Mouse (Mus musculus): ENCODE measurements around the gene Ncoa1. TPM values are rescaled to one million over a fixed set of nuclear protein-coding genes. Genes with fewer than 3 reads are reported as not detected.
"Not testable (repeated sequence)": the region's sequence is repeated elsewhere in the genome, so short reads cannot be mapped to it uniquely, and the experiment has no call there.

Gene Ncoa1
- total and polyA plus RNA-seq, 3 experiments: 16.4 to 32.6 (median 30.2) TPM

GRCm38 (mm10) chr12:4374816-4375493, 102.0 kb downstream of the Ncoa1 start:
- Histone ChIP-seq H3K4me1 (ENCODE audit: control insufficient read depth, insufficient read depth, low read length) (peaks cover 4% of the 10 kb centered on the region), H3K27me3 (ENCODE audit: control insufficient read depth, insufficient read depth, low read length) (no peaks in the 10 kb centered on the region), H3K79me2 (replicated peaks; ENCODE audit: control insufficient read depth, insufficient read depth, low read length) (no peaks in the 10 kb centered on the region), H3K27ac (no peak overlapping the region), H3K9ac (ENCODE audit: low read depth, low read length) (no peak overlapping the region), H3K36me3 (ENCODE audit: control insufficient read depth, insufficient read depth, low read length) (no peaks in the 10 kb centered on the region), H3K4me3 (no peak overlapping the region)
- 76% methylated on average over 6 of the region's 6 CpGs for WGBS
- no peak for TF ChIP-seq EP300 (IDR thresholded peaks at IDR 0.05; ENCODE audit: insufficient read depth, low read depth, low read length)
- TF ChIP-seq CTCF (IDR thresholded peaks at IDR 0.05): no peak
- TF ChIP-seq POLR2A (IDR thresholded peaks at IDR 0.05; ENCODE audit: insufficient read depth, low read depth, low read length): no peak
- intact Hi-C loops (cut with DNase I): no loop called here
- DNase-seq: no peak

DNA sequence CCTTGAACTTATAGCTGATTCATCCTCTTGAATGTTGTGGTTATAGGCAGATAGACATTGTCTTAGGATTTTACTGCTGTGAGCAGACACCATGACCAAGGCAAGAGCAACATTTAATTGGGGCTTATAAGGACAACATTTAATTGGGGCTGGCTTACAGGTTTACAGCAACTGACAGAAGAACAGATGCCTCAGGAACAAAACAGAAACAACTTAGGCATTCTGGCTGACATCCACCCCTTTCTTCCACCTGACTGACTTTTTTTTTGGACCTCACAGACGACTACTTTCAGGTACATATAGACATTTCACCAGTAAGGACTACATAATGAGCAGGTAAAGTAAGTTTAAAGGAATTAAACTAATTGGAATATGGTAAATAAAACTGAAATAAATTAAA, 105.6 kb downstream of the Ncoa1 start:
- Histone ChIP-seq H3K36me3 (ENCODE audit: control insufficient read depth, insufficient read depth, low read length) (no peaks in the 10 kb centered on the region), H3K79me2 (replicated peaks; ENCODE audit: control insufficient read depth, insufficient read depth, low read length) (no peaks in the 10 kb centered on the region), H3K4me1 (ENCODE audit: control insufficient read depth, insufficient read depth, low read length) (peaks cover 2% of the 10 kb centered on the region), H3K9ac (ENCODE audit: low read depth, low read length) (no peak overlapping the region), H3K4me3 (no peak overlapping the region), H3K27me3 (ENCODE audit: control insufficient read depth, insufficient read depth, low read length) (no peaks in the 10 kb centered on the region), H3K27ac (no peak overlapping the region)
- 94% methylated on average over 1 of the region's 1 CpGs for WGBS
- TF ChIP-seq CTCF (IDR thresholded peaks at IDR 0.05) (no peak), POLR2A (IDR thresholded peaks at IDR 0.05; ENCODE audit: insufficient read depth, low read depth, low read length) (no peak), EP300 (IDR thresholded peaks at IDR 0.05; ENCODE audit: insufficient read depth, low read depth, low read length) (no peak)
- intact Hi-C loops (cut with DNase I): no loop called here
- DNase-seq: no peak

DNA sequence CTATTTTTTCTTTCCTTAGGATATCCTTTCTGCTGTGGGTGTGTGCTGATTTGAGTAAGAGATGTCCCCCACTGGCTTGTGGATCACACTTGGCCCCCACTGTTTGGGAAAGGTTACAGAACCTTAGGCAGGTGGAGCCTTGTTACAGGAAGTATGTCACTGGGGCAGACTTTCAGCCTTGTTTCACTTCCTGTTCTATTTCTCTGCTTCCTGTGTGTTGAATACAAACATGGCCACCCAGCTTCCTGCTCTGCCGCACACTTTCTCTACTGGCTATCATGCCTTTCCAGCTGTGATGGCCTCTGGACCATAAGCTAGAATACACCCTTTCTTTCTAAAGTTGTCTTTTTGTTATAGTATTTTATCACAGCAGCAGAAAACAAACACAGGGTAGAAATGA, 111.0 kb downstream of the Ncoa1 start:
- Histone ChIP-seq H3K4me1 (ENCODE audit: control insufficient read depth, insufficient read depth, low read length) (no peaks in the 10 kb centered on the region), H3K27ac (no peak overlapping the region), H3K36me3 (ENCODE audit: control insufficient read depth, insufficient read depth, low read length) (no peaks in the 10 kb centered on the region), H3K9ac (ENCODE audit: low read depth, low read length) (no peak overlapping the region), H3K4me3 (no peak overlapping the region), H3K79me2 (replicated peaks; ENCODE audit: control insufficient read depth, insufficient read depth, low read length) (no peaks in the 10 kb centered on the region), H3K27me3 (ENCODE audit: control insufficient read depth, insufficient read depth, low read length) (no peaks in the 10 kb centered on the region)
- TF ChIP-seq POLR2A (IDR thresholded peaks at IDR 0.05; ENCODE audit: insufficient read depth, low read depth, low read length) (no peak), EP300 (IDR thresholded peaks at IDR 0.05; ENCODE audit: insufficient read depth, low read depth, low read length) (no peak), CTCF (IDR thresholded peaks at IDR 0.05) (no peak)
- no peak for DNase-seq
- intact Hi-C loops (cut with DNase I): no loop called here
- WGBS: 36% methylated on average over 1 of the region's 1 CpGs

- intact Hi-C loops (cut with DNase I): no loop called here
- no peaks in the 10 kb centered on the region; the same call in 1 of the 2 replicates for H3K36me3 ChIP-seq (ENCODE audit: control insufficient read depth, insufficient read depth, low read length)
- no peak overlapping the region for H3K4me3 ChIP-seq
- H3K79me2 ChIP-seq (replicated peaks; ENCODE audit: control insufficient read depth, insufficient read depth, low read length): no peaks in the 10 kb centered on the region
- DNase-seq: no peak
- H3K9ac ChIP-seq (ENCODE audit: low read depth, low read length): no peak overlapping the region
- no peaks in the 10 kb centered on the region for H3K27me3 ChIP-seq (ENCODE audit: control insufficient read depth, insufficient read depth, low read length)
- peaks cover 2% of the 10 kb centered on the region for H3K4me1 ChIP-seq (ENCODE audit: control insufficient read depth, insufficient read depth, low read length)
- 73% methylated on average over 1 of the region's 1 CpGs for WGBS
- TF ChIP-seq CTCF (IDR thresholded peaks at IDR 0.05) (no peak), POLR2A (IDR thresholded peaks at IDR 0.05; ENCODE audit: insufficient read depth, low read depth, low read length) (no peak), EP300 (IDR thresholded peaks at IDR 0.05; ENCODE audit: insufficient read depth, low read depth, low read length) (no peak)
- H3K27ac ChIP-seq: no peak overlapping the region
Measured at GRCm38 (mm10) chr12:4359475-4359874, 117.5 kb downstream of the Ncoa1 start.

DNA sequence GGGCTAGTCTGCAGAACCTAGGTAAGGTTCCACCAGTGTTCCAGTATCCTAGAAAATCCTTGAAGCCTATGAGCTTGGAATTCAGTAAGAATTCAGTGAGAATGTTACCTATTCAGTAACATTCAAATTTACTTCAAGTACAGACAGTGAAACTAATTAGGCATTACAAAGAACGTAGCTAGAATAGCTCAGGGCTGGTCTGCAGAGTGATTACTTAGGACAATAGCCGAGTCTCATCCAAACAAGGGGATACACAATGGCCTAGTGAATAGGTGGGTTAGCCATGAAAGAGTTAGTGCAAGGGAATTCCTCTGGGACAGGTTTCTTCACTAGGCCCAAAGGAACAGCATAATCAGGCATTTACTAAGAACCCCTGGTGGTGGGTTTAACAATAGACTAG, 118.3 kb downstream of the Ncoa1 start:
- intact Hi-C loops (cut with DNase I); H3K4me3 ChIP-seq; H3K79me2 ChIP-seq (replicated peaks; ENCODE audit: control insufficient read depth, insufficient read depth, low read length); H3K27ac ChIP-seq; H3K9ac ChIP-seq (ENCODE audit: low read depth, low read length); H3K4me1 ChIP-seq (ENCODE audit: control insufficient read depth, insufficient read depth, low read length); DNase-seq; H3K36me3 ChIP-seq (ENCODE audit: control insufficient read depth, insufficient read depth, low read length); H3K27me3 ChIP-seq (ENCODE audit: control insufficient read depth, insufficient read depth, low read length): not testable (repeated sequence)
- 72% methylated on average over 2 of the region's 2 CpGs for WGBS

DNA sequence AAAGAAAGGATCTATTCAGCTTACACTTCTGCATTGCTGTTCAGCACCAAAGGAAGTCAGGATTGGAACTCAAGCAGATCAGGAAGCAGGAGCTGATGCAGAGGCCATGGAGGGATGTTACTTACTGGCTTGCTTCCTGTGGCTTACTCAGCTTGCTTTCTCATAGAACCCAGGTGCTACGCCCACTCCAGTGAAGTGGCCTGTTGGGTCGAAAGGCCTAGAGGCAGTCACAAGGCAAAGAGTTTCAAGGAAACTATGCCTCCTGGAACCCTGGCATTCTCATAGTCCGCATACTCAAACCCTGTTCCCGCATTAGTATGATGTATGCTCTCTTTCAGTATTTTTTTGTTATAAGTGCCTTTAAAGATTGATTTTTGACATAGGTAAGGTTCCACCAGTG, 118.9 kb downstream of the Ncoa1 start:
- DNase-seq: no peak
- 95% methylated on average over 4 of the region's 4 CpGs for WGBS
- Histone ChIP-seq H3K79me2 (replicated peaks; ENCODE audit: control insufficient read depth, insufficient read depth, low read length) (no peaks in the 10 kb centered on the region), H3K4me1 (ENCODE audit: control insufficient read depth, insufficient read depth, low read length) (peaks cover 2% of the 10 kb centered on the region), H3K9ac (ENCODE audit: low read depth, low read length) (no peak overlapping the region), H3K27ac (no peak overlapping the region), H3K27me3 (ENCODE audit: control insufficient read depth, insufficient read depth, low read length) (no peaks in the 10 kb centered on the region), H3K4me3 (no peak overlapping the region), H3K36me3 (ENCODE audit: control insufficient read depth, insufficient read depth, low read length) (no peaks in the 10 kb centered on the region; the same call in 1 of the 2 replicates)
- TF ChIP-seq CTCF (IDR thresholded peaks at IDR 0.05) (no peak), POLR2A (IDR thresholded peaks at IDR 0.05; ENCODE audit: insufficient read depth, low read depth, low read length) (no peak), EP300 (IDR thresholded peaks at IDR 0.05; ENCODE audit: insufficient read depth, low read depth, low read length) (no peak)
- intact Hi-C loops (cut with DNase I): no loop called here

Measured in heart, adult 2 months (tissue).